Comparison of ENCODE assay signal across 9 mouse cellular contexts in genomic region chr4:43906443-43906842, GRCm38 (mm10). TPM values are rescaled to one million over a fixed set of nuclear protein-coding genes. Genes with fewer than 3 reads are reported as not detected.
DNase-seq lines count a peak whose midpoint lies in the region; ATAC-seq and TF ChIP-seq lines count a peak whose summit lies in the region.
"Had no signal": no experiment of that assay in that cellular context is flagged by ENCODE, and none has a peak within 500 bp of the region (broad histone marks: within the 10 kb centered on the region; RNA-seq: fewer than 3 reads in every experiment).

No protein-coding gene starts in this region.

- H3K9ac ChIP-seq in kidney, embryonic 16.5 days (replicated peaks; ENCODE audit: low read length), result no peak overlapping the region
- no peak overlapping the region for H3K9ac ChIP-seq in midbrain, postnatal 0 days (replicated peaks; ENCODE audit: low read length, poor library complexity, severe bottlenecking)

- peak; percentile 55 for DNase-seq in kidney, adult 18-20 months
- peak; percentile 67 for DNase-seq in ES-CJ7 (ENCODE audit: low read depth, low spot score)
- DNase-seq in c-Kit-negative CD71-positive TER-119-positive erythroid progenitor cells, embryonic 14.5 days (ENCODE audit: low read depth, low spot score), result peak; percentile 16
- DNase-seq in gastrocnemius, postnatal 14 days, result peak; percentile 15
- DNase-seq in layer of hippocampus, postnatal 10 days (ENCODE audit: low spot score in 2 of 2), result peak; percentile 64 to 67
- peak; percentile 71 for DNase-seq in midbrain, postnatal 0 days (ENCODE audit: low spot score)
- peak; percentile 41 to 52 for DNase-seq in thymus, postnatal 36 days

- ATAC-seq in kidney, embryonic 16.5 days (ENCODE audit: low FRiP score, low TSS enrichment), result no peak
- no peak for ATAC-seq in midbrain, postnatal 0 days (ENCODE audit: low FRiP score)

- H3K4me2 ChIP-seq in kidney, embryonic 16.5 days (replicated peaks; ENCODE audit: low read depth, low read length), result no peak overlapping the region
- H3K4me2 ChIP-seq in midbrain, postnatal 0 days (ENCODE audit: low read depth, low read length, poor library complexity, severe bottlenecking), result no peak overlapping the region

- H3K4me1 ChIP-seq in kidney, embryonic 16.5 days (ENCODE audit: insufficient read depth, low read length), result no peaks in the 10 kb centered on the region
- H3K4me1 ChIP-seq in midbrain, postnatal 0 days (ENCODE audit: insufficient read depth, low read length), result no peaks in the 10 kb centered on the region

- TF ChIP-seq CTCF in midbrain, postnatal 0 days (IDR thresholded peaks at IDR 0.05), result peak; percentile 77

- 21% methylated on average over 6 of the region's 6 CpGs for WGBS in kidney, embryonic 16.5 days
- WGBS in midbrain, postnatal 0 days, result 36% methylated on average over 6 of the region's 6 CpGs

- H3K4me3 ChIP-seq in kidney, embryonic 16.5 days (ENCODE audit: low read length), result no peak overlapping the region
- H3K4me3 ChIP-seq in midbrain, postnatal 0 days (ENCODE audit: low read depth, low read length), result no peak overlapping the region
- H3K4me3 ChIP-seq: erythroblast, embryonic 14.5 days had no signal

- no peaks in the 10 kb centered on the region for H3K27me3 ChIP-seq in kidney, embryonic 16.5 days (ENCODE audit: insufficient read depth, low read length)
- no peaks in the 10 kb centered on the region for H3K27me3 ChIP-seq in midbrain, postnatal 0 days (ENCODE audit: insufficient read depth, low read length)

- H3K36me3 ChIP-seq in kidney, embryonic 16.5 days (ENCODE audit: insufficient read depth, low read length), result peaks cover 5% of the 10 kb centered on the region; the same call in 1 of the 2 replicates
- H3K36me3 ChIP-seq in midbrain, postnatal 0 days (ENCODE audit: insufficient read depth, low read length), result peaks cover 5% of the 10 kb centered on the region

- H3K9me3 ChIP-seq in kidney, embryonic 16.5 days (ENCODE audit: low read length), result no peaks in the 10 kb centered on the region
- H3K9me3 ChIP-seq in midbrain, postnatal 0 days (ENCODE audit: low read length), result no peaks in the 10 kb centered on the region

- no peak overlapping the region for H3K27ac ChIP-seq in kidney, embryonic 16.5 days (ENCODE audit: low read length)
- no peak overlapping the region for H3K27ac ChIP-seq in midbrain, postnatal 0 days (ENCODE audit: low read depth, low read length)

- intact Hi-C loops in gastrocnemius, postnatal 14 days (cut with DNase I; ENCODE audit: low total_unique reads), result no loop called here

RNA-seq across cellular contexts. Expression of gene Reck, which starts 31.1 kb away (rescaled TPM):
- 27.2 and 28.5 TPM in 2 replicates for polyA plus RNA-seq in kidney, embryonic 16.5 days (2015; fragmentation: Nextera tagmentation; extraction: Ambion mirVana)
- total RNA-seq in gastrocnemius, postnatal 14 days (2021), result 10 to 100 TPM in 1 of 2 experiments, 1 to 10 TPM in 1; 8.6 to 11.1 TPM
- 1 to 10 TPM; 5.0 to 7.2 TPM for total RNA-seq in layer of hippocampus, postnatal 10 days (2021)
- 6.0 and 7.0 TPM in 2 replicates for total RNA-seq in midbrain, postnatal 0 days (2014; rRNA removed)
- 3.8 and 3.9 TPM in 2 replicates for polyA plus RNA-seq in midbrain, postnatal 0 days (2015; fragmentation: Nextera tagmentation; extraction: Ambion mirVana)
- polyA plus RNA-seq: erythroblast, embryonic 14.5 days had no signal

RNA-seq across cellular contexts. Expression of gene Glipr2, which starts 50.8 kb away (rescaled TPM):
- 82.1 and 86.3 TPM in 2 replicates for polyA plus RNA-seq in kidney, embryonic 16.5 days (2015; fragmentation: Nextera tagmentation; extraction: Ambion mirVana)
- 10 to 100 TPM in 1 of 2 experiments, 1 to 10 TPM in 1; 6.8 to 10.2 TPM for total RNA-seq in gastrocnemius, postnatal 14 days (2021)
- 1 to 10 TPM; 1.9 to 2.4 TPM for total RNA-seq in layer of hippocampus, postnatal 10 days (2021)
- 18.2 and 20.7 TPM in 2 replicates for total RNA-seq in midbrain, postnatal 0 days (2014; rRNA removed)
- 16.3 and 16.5 TPM in 2 replicates for polyA plus RNA-seq in midbrain, postnatal 0 days (2015; fragmentation: Nextera tagmentation; extraction: Ambion mirVana)

RNA-seq across cellular contexts. Expression of gene Olfr155, which starts 55.1 kb away (rescaled TPM):
- not detected in 2 replicates for polyA plus RNA-seq in kidney, embryonic 16.5 days (2015; fragmentation: Nextera tagmentation; extraction: Ambion mirVana)
- total RNA-seq in gastrocnemius, postnatal 14 days (2021), result not detected
- total RNA-seq in layer of hippocampus, postnatal 10 days (2021), result not detected
- not detected in 2 replicates for total RNA-seq in midbrain, postnatal 0 days (2014; rRNA removed)
- polyA plus RNA-seq in midbrain, postnatal 0 days (2015; fragmentation: Nextera tagmentation; extraction: Ambion mirVana), result not detected in 2 replicates
- polyA plus RNA-seq: erythroblast, embryonic 14.5 days had no signal

Comparison
In these comparisons a context has a peak if more than half of its experiments do, and no peak if none do; other contexts are left out.
1. DNase-seq: peak in every context shown above with its lines; median percentile 71 in midbrain, postnatal 0 days; 67 in ES-CJ7; 66 in layer of hippocampus, postnatal 10 days; 55 in kidney, adult 18-20 months; 46 in thymus, postnatal 36 days; 16 in c-Kit-negative CD71-positive TER-119-positive erythroid progenitor cells, embryonic 14.5 days; 15 in gastrocnemius, postnatal 14 days.